In genomic region chr10:44050913-44051312, GRCm38 (mm10) we compare ENCODE assay signal across 22 mouse cellular contexts.
DNase-seq lines count a peak whose midpoint lies in the region; ATAC-seq lines count a peak whose summit lies in the region.
"Had no signal": no experiment of that assay in that cellular context is flagged by ENCODE, and none has a peak within 500 bp of the region (broad histone marks: within the 10 kb centered on the region; RNA-seq: fewer than 3 reads in every experiment).

No protein-coding gene starts in this region.

- peak overlapping the region; percentile 13; the same call in 1 of the 2 replicates for H3K27ac ChIP-seq in hindbrain, embryonic 10.5 days
- no peak overlapping the region for H3K27ac ChIP-seq in hindbrain, embryonic 13.5 days
- no peak overlapping the region for H3K27ac ChIP-seq in limb, embryonic 10.5 days
- H3K27ac ChIP-seq: embryonic facial prominence, embryonic 15.5 days; forebrain, embryonic 10.5 days; heart, embryonic 15.5 days; hindbrain, embryonic 15.5 days had no signal

- H3K4me2 ChIP-seq in hindbrain, embryonic 13.5 days = no peak overlapping the region
- H3K4me2 ChIP-seq: embryonic facial prominence, embryonic 15.5 days; heart, embryonic 11.5 days; heart, embryonic 15.5 days; hindbrain, embryonic 15.5 days had no signal

- no peak overlapping the region for H3K4me3 ChIP-seq in hindbrain, embryonic 10.5 days
- no peak overlapping the region for H3K4me3 ChIP-seq in hindbrain, embryonic 13.5 days
- H3K4me3 ChIP-seq in limb, embryonic 10.5 days = no peak overlapping the region
- H3K4me3 ChIP-seq: embryonic facial prominence, embryonic 15.5 days; erythroblast, embryonic 14.5 days; forebrain, embryonic 10.5 days; heart, embryonic 15.5 days; hindbrain, embryonic 15.5 days had no signal

- no peaks in the 10 kb centered on the region for H3K9me3 ChIP-seq in hindbrain, embryonic 10.5 days
- no peaks in the 10 kb centered on the region for H3K9me3 ChIP-seq in hindbrain, embryonic 13.5 days
- H3K9me3 ChIP-seq in limb, embryonic 10.5 days (replicated peaks) = no peaks in the 10 kb centered on the region
- H3K9me3 ChIP-seq: embryonic facial prominence, embryonic 15.5 days; forebrain, embryonic 10.5 days; heart, embryonic 15.5 days; hindbrain, embryonic 15.5 days had no signal

- 75% methylated on average over 6 of the region's 6 CpGs for WGBS in hindbrain, embryonic 10.5 days
- 66% methylated on average over 6 of the region's 6 CpGs for WGBS in hindbrain, embryonic 13.5 days
- WGBS in limb, embryonic 10.5 days = 89% methylated on average over 6 of the region's 6 CpGs

- ATAC-seq in hindbrain, embryonic 13.5 days (ENCODE audit: low FRiP score) = no peak
- ATAC-seq: forebrain, embryonic 14.5 days had no signal

- H3K27me3 ChIP-seq in hindbrain, embryonic 10.5 days (ENCODE audit: insufficient read depth, poor library complexity, severe bottlenecking) = no peaks in the 10 kb centered on the region
- no peaks in the 10 kb centered on the region for H3K27me3 ChIP-seq in hindbrain, embryonic 13.5 days
- no peaks in the 10 kb centered on the region for H3K27me3 ChIP-seq in limb, embryonic 10.5 days (ENCODE audit: low read depth, poor library complexity, severe bottlenecking)
- H3K27me3 ChIP-seq: embryonic facial prominence, embryonic 15.5 days; heart, embryonic 15.5 days; hindbrain, embryonic 15.5 days had no signal

- peaks cover 9% of the 10 kb centered on the region for H3K4me1 ChIP-seq in hindbrain, embryonic 10.5 days (replicated peaks)
- H3K4me1 ChIP-seq in hindbrain, embryonic 13.5 days (replicated peaks) = no peaks in the 10 kb centered on the region
- no peaks in the 10 kb centered on the region for H3K4me1 ChIP-seq in limb, embryonic 10.5 days
- H3K4me1 ChIP-seq: embryonic facial prominence, embryonic 15.5 days; heart, embryonic 15.5 days; hindbrain, embryonic 15.5 days had no signal

- H3K9ac ChIP-seq in hindbrain, embryonic 13.5 days = no peak overlapping the region
- H3K9ac ChIP-seq: embryonic facial prominence, embryonic 15.5 days; heart, embryonic 15.5 days; hindbrain, embryonic 15.5 days had no signal

- H3K36me3 ChIP-seq in hindbrain, embryonic 10.5 days = no peaks in the 10 kb centered on the region
- no peaks in the 10 kb centered on the region for H3K36me3 ChIP-seq in hindbrain, embryonic 13.5 days
- H3K36me3 ChIP-seq in limb, embryonic 10.5 days = no peaks in the 10 kb centered on the region
- H3K36me3 ChIP-seq: embryonic facial prominence, embryonic 15.5 days; forebrain, embryonic 10.5 days; heart, embryonic 15.5 days; hindbrain, embryonic 15.5 days had no signal

- DNase-seq in hindbrain, embryonic 10.5 days (ENCODE audit: low spot score) = no peak
- peak; percentile 37 for DNase-seq in right cerebral cortex, adult 18-20 months
- DNase-seq in right cerebral cortex, postnatal 14 days = no peak
- DNase-seq in frontal cortex, postnatal 36 days (ENCODE audit: low spot score in 2 of 2) = peak; percentile 17 to 41
- DNase-seq in telencephalon, adult 2 months (ENCODE audit: low read depth, low spot score) = peak; percentile 6
- no peak for DNase-seq in limb, embryonic 10.5 days (ENCODE audit: low spot score)
- DNase-seq: adrenal gland, adult 8-10 months; adrenal gland, postnatal 36 days; cerebellum, adult 11 months; cerebellum, adult 8-10 months; embryo, embryonic 11 days; gastrocnemius, postnatal 36 days; heart, adult 18-20 months; heart, postnatal 14 days had no signal

Comparison
In these comparisons a context has a peak if more than half of its experiments do, and no peak if none do; other contexts are left out.
1. DNase-seq: peak in right cerebral cortex, adult 18-20 months (single experiment), frontal cortex, postnatal 36 days (2 of 2) and telencephalon, adult 2 months (single experiment); none in hindbrain, embryonic 10.5 days (single experiment), right cerebral cortex, postnatal 14 days (single experiment) and limb, embryonic 10.5 days (single experiment).